Mouse (Mus musculus): ENCODE data around the gene Mum1l1.
"Not testable (repeated sequence)": the region's sequence is repeated elsewhere in the genome, so short reads cannot be mapped to it uniquely, and the experiment has no call there.

Mum1l1 gene

GRCm38 (mm10) chrX:139209829-139210225, at the start of gene Mum1l1:
Gene Mum1l1 (plus strand): TSS chrX:139210042.
- no peak for DNase-seq (ENCODE audit: low read depth, low spot score)

DNA sequence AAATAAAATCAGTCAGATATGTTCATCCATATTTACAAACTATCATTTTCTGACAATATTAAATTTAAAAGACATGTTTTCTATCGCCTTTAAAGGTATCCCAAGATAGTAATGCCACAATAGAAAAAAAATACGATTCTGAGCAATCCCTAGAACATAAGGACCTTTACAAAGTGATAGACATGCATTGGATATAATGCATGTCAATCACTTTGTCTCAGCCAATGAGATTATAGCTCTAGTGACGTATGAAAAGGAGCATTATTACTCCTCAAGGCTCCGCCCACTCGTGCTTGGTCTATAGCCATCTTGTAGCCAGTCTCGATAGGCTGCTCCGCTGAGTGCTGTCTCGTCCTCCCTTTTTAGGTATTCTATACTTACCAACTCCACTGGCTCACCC, 30.9 kb upstream of the Mum1l1 start, which contains the start of gene 4933428M09Rik:
TSS of gene 4933428M09Rik (plus strand) at position 301 of the 400 bp plus-strand sequence.
- DNase-seq (ENCODE audit: low read depth, low spot score), result no peak

GRCm38 (mm10) chrX:139191506-139191905, 18.3 kb upstream of the Mum1l1 start:
- not testable (repeated sequence) for DNase-seq (ENCODE audit: low read depth, low spot score)

GRCm38 (mm10) chrX:139194572-139195279, 15.1 kb upstream of the Mum1l1 start:
- no peak for DNase-seq (ENCODE audit: low read depth, low spot score)

GRCm38 (mm10) chrX:139209191-139209828, 532 bp upstream of the Mum1l1 start:
- not testable (repeated sequence) for DNase-seq (ENCODE audit: low read depth, low spot score)

GRCm38 (mm10) chrX:139214765-139215164, 4.9 kb downstream of the Mum1l1 start:
- no peak for DNase-seq (ENCODE audit: low read depth, low spot score)

- no peak for DNase-seq (ENCODE audit: low read depth, low spot score)
Measured at GRCm38 (mm10) chrX:139216409-139216808, 6.6 kb downstream of the Mum1l1 start.

DNA sequence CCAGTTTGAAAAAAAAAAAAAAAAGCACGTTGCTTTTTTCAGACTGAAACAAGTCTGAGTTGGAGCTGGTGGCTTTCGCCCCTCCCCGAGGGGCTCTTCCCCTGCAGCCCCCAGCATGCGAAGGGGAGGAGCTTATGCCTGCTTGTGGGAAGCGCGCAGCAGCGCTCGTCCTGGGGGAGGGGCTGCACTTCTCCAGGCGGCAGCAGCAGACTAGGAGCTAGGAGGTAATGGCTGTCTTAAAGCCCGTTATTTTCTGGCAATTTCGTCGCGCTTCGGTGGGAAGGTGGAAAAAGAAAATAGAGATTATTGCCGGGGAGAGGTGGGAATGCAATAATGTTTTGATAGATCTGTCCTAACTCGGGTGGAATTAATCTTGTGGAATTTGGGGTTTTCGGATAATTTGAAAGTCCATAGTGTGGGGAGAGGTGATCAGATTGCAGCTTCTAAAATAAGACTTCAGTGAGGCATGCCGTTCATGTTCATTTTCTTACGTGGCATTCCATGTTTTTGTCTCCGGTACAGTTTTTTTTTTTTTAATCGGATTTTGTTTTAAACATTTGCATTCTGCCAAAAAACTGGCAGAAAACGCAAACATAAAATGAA, 7.2 kb downstream of the Mum1l1 start:
- no peak for DNase-seq (ENCODE audit: low read depth, low spot score)

GRCm38 (mm10) chrX:139217776-139218175, 7.9 kb downstream of the Mum1l1 start:
- DNase-seq (ENCODE audit: low read depth, low spot score), result no peak

GRCm38 (mm10) chrX:139219017-139219416, 9.2 kb downstream of the Mum1l1 start:
- DNase-seq (ENCODE audit: low read depth, low spot score), result no peak

DNA sequence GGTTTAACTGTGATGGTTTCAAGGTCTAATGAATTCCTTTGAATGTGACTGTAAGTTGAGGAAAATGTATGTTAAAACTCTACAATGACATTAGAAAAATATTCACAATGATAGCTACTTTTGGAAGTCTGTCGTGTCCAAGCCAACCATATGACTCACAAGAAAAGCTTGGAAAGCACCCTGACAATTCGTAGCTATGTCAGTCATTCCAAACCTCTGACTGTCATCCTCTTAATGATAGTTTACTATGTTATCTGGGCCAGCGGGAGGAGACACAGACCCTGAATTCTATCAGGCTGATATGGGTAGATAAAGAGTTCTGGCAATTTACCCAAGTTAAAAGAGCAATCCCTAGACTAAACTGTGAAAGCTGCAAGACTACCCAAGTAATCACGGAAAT, 11.0 kb downstream of the Mum1l1 start:
- DNase-seq (ENCODE audit: low read depth, low spot score), result no peak

DNA sequence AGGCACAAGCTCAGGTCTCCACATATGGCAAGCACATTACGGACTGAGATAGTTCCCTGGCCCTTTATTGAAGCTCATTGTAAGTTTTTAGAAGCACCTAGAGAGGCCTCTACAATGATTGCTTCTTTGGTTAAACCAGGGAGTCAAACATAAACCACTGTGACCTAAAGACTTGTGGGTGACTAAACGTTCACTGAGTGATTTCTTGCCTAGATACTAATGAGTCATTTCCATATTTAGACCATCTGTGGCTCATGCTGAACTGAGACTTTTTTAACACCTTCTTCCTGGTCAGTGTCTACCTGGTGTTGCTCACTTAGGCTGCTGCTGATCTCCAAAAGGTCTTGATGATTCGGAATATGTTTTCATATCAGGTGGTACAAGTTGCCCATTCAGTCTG, 12.1 kb downstream of the Mum1l1 start:
- DNase-seq (ENCODE audit: low read depth, low spot score), result no peak

DNA sequence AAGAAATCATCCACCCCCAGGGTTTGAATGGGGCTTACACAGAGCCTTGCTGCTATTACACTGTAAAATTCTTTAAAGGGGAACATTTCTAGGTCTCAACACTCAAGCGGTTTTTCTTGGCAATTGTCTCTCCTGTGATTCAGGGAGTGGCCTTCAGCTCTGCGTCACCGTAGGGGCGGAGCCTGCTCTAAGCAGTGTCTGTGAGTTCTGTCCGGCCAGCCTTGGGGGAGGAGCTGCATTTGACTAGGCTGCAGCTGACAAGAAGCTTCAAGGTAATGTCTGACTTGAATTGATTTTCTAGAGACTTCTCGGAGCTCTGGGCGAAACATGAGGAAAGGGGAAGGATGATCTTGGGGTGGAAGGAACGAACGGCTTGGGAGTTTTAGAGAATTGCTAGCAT, 21.3 kb downstream of the Mum1l1 start:
- no peak for DNase-seq (ENCODE audit: low read depth, low spot score)

DNA sequence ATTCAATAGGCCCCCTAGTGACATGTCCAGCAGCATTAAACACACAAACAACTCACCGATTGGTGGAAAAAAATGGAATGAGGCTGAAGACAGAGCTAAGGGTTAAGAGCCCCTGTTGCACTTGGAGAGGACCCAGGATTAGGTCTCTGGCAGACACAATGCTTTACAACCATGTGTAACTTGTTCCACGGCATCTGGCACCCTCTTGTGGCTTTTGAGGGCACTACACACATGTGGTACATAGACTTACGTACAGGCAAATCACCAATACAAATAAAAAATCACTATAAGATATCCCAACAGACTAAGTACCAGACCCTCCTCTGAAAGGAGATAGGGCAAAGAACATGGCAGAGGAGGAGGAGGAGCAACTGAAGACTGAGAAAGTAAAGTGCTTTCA, 37.5 kb downstream of the Mum1l1 start:
- no peak for DNase-seq (ENCODE audit: low read depth, low spot score)

- DNase-seq (ENCODE audit: low read depth, low spot score), result no peak
Measured at GRCm38 (mm10) chrX:139257072-139257471, 47.2 kb downstream of the Mum1l1 start.

- DNase-seq (ENCODE audit: low read depth, low spot score), result no peak
Measured at GRCm38 (mm10) chrX:139281966-139282365, 72.1 kb downstream of the Mum1l1 start.
